Mouse (Mus musculus) liver, embryonic 16.5 days (tissue): Measurements from ENCODE around the gene Trappc2l. TPM values are rescaled to one million over a fixed set of nuclear protein-coding genes. Genes with fewer than 3 reads are reported as not detected.
A peak's percentile ranks its signal among the peaks of the same experiment; 100 is the strongest.

Experiments used
- ATAC-seq: fragments of 200-750 bp; cut with Nextera tagmentation; 2 replicates; pipeline ENCODE4 v1.8.0; 2017; ENCODE audit warnings: low read depth, mild to moderate bottlenecking, moderate number of reproducible peaks, moderate library complexity
- H3K27ac ChIP-seq: fragments of 300-500 bp; sonication (generic); 2 replicates; pipeline ENCODE4 v1.5.1; 2014; ENCODE audit warnings: mild to moderate bottlenecking, low read length
- H3K27me3 ChIP-seq: fragments of 300-500 bp; sonication (generic); 2 replicates; pipeline ENCODE4 v1.6.1; 2014; ENCODE audit warnings: low read depth, low read length, mixed read lengths; ENCODE audit not compliant: control insufficient read depth, insufficient read depth
- H3K36me3 ChIP-seq: fragments of 300-500 bp; sonication (generic); 2 replicates; pipeline ENCODE4 v1.6.1; 2014; ENCODE audit warnings: mild to moderate bottlenecking; ENCODE audit not compliant: control insufficient read depth, insufficient read depth
- H3K4me1 ChIP-seq: fragments of 300-500 bp; sonication (generic); 2 replicates; pipeline ENCODE4 v1.6.1; 2014; ENCODE audit warnings: low read depth, low read length, mixed read lengths; ENCODE audit not compliant: control insufficient read depth
- H3K4me2 ChIP-seq: fragments of 300-500 bp; sonication (generic); 2 replicates; pipeline ENCODE4 v1.6.1; 2014; ENCODE audit warnings: low read depth, low read length, mixed read lengths
- H3K4me3 ChIP-seq: fragments of 300-500 bp; sonication (generic); 2 replicates; pipeline ENCODE4 v1.5.1; 2014; ENCODE audit warnings: low read depth, mild to moderate bottlenecking, low read length
- H3K9ac ChIP-seq: fragments of 300-500 bp; sonication (generic); 2 replicates; pipeline ENCODE4 v1.6.1; 2014; ENCODE audit warnings: low read depth, low read length
- H3K9me3 ChIP-seq: fragments of 300-500 bp; sonication (generic); replicated peaks from 2 replicates; pipeline ENCODE4 v1.6.1; 2016; ENCODE audit warnings: low read length; ENCODE audit not compliant: control insufficient read depth
- WGBS: fragments of 180-500 bp; shearing (Covaris S2); extraction: QIAGEN DNeasy Blood & Tissue Kit; methylation state at CpG from one replicate; pipeline ENCODE4 v1.1.7; 2014; ENCODE audit not compliant: insufficient replicate concordance; 5-methylcytosine and 5-hydroxymethylcytosine counted together
- polyA plus RNA-seq: library from polyadenylated mRNA; unstranded; fragments of >200 nt; fragmentation: Nextera tagmentation; extraction: Ambion mirVana; gene quantifications from 2 replicates; pipeline ENCODE4 v1.2.1, GENCODE M21; 2015

Gene Trappc2l
- polyA plus RNA-seq, 1 experiment from 2014 or later: 22.8 TPM

- Histone ChIP-seq H3K27me3 (no peaks in the 10 kb centered on the region), H3K4me2 (peak overlapping the region; percentile 77), H3K4me3 (peak overlapping the region; percentile 68), H3K27ac (peak overlapping the region; percentile 76), H3K9me3 (no peaks in the 10 kb centered on the region), H3K9ac (peak overlapping the region; percentile 70), H3K4me1 (peaks cover 55% of the 10 kb centered on the region), H3K36me3 (peaks cover 18% of the 10 kb centered on the region)
- peak; percentile 1; the same call in 1 of the 2 replicates for ATAC-seq
- 4% methylated on average over 21 of the region's 21 CpGs for WGBS
These were observed 35.4 kb upstream of the Trappc2l start for GRCm38 (mm10) chr8:122575735-122576647.

GRCm38 (mm10) chr8:122576648-122577022, 34.8 kb upstream of the Trappc2l start, which contains the start of gene Aprt:
TSS of gene Aprt (minus strand) at chr8:122576909.
- WGBS: under 1% methylated on average over 39 of the region's 39 CpGs
- H3K4me3 ChIP-seq: peak within 1 kb of the TSS; percentile 68
- peak within 1 kb of the TSS; percentile 76 for H3K27ac ChIP-seq
- no peaks in the 10 kb centered on the region for H3K9me3 ChIP-seq
- peak within 1 kb of the TSS; percentile 70 for H3K9ac ChIP-seq
- peaks cover 50% of the 10 kb centered on the region for H3K4me1 ChIP-seq
- ATAC-seq: peak; percentile 88
- H3K4me2 ChIP-seq: peak within 1 kb of the TSS; percentile 77
- H3K27me3 ChIP-seq: no peaks in the 10 kb centered on the region
- H3K36me3 ChIP-seq: peaks cover 12% of the 10 kb centered on the region

- WGBS: 57% methylated on average over 10 of the region's 10 CpGs
These were observed 34.3 kb upstream of the Trappc2l start for GRCm38 (mm10) chr8:122577116-122577515.

GRCm38 (mm10) chr8:122579196-122579595, 32.2 kb upstream of the Trappc2l start:
- Histone ChIP-seq H3K4me1 (peaks cover 29% of the 10 kb centered on the region), H3K36me3 (no peaks in the 10 kb centered on the region), H3K9me3 (no peaks in the 10 kb centered on the region), H3K27ac (no peak overlapping the region), H3K27me3 (no peaks in the 10 kb centered on the region), H3K9ac (no peak overlapping the region), H3K4me2 (no peak overlapping the region), H3K4me3 (no peak overlapping the region)
- ATAC-seq: no peak
- WGBS: 71% methylated on average over 7 of the region's 7 CpGs

More at GRCm38 (mm10) chr8:122577116-122577515, 34.3 kb upstream of the Trappc2l start:
- Histone ChIP-seq H3K4me1 (peaks cover 47% of the 10 kb centered on the region), H3K9me3 (no peaks in the 10 kb centered on the region), H3K4me2 (peak overlapping the region; percentile 77; the same call in 1 of the 2 replicates), H3K36me3 (peaks cover 7% of the 10 kb centered on the region), H3K9ac (no peak overlapping the region), H3K27ac (no peak overlapping the region), H3K27me3 (no peaks in the 10 kb centered on the region), H3K4me3 (peak overlapping the region; percentile 68)
- ATAC-seq: no peak

GRCm38 (mm10) chr8:122580926-122581325, 30.5 kb upstream of the Trappc2l start:
- Histone ChIP-seq H3K9me3 (no peaks in the 10 kb centered on the region), H3K27me3 (no peaks in the 10 kb centered on the region), H3K4me3 (no peak overlapping the region), H3K27ac (no peak overlapping the region), H3K4me1 (peaks cover 16% of the 10 kb centered on the region), H3K9ac (no peak overlapping the region), H3K36me3 (no peaks in the 10 kb centered on the region), H3K4me2 (no peak overlapping the region)
- 64% methylated on average over 14 of the region's 15 CpGs for WGBS
- no peak for ATAC-seq

GRCm38 (mm10) chr8:122584981-122585380, 26.5 kb upstream of the Trappc2l start:
- Histone ChIP-seq H3K27ac (no peak overlapping the region; the same call in 1 of the 2 replicates), H3K27me3 (no peaks in the 10 kb centered on the region), H3K4me2 (no peak overlapping the region), H3K4me3 (no peak overlapping the region), H3K36me3 (no peaks in the 10 kb centered on the region), H3K9ac (no peak overlapping the region), H3K4me1 (peaks cover 5% of the 10 kb centered on the region), H3K9me3 (no peaks in the 10 kb centered on the region)
- no peak for ATAC-seq
- 70% methylated on average over 9 of the region's 9 CpGs for WGBS

- Histone ChIP-seq H3K9ac (no peak overlapping the region), H3K4me3 (no peak overlapping the region), H3K27me3 (no peaks in the 10 kb centered on the region), H3K9me3 (no peaks in the 10 kb centered on the region), H3K27ac (no peak overlapping the region; the same call in 1 of the 2 replicates), H3K36me3 (no peaks in the 10 kb centered on the region), H3K4me1 (peaks cover 5% of the 10 kb centered on the region), H3K4me2 (no peak overlapping the region)
- 45% methylated on average over 14 of the region's 14 CpGs for WGBS
- peak; percentile 51 for ATAC-seq
These were observed 26.0 kb upstream of the Trappc2l start for GRCm38 (mm10) chr8:122585411-122585891.

GRCm38 (mm10) chr8:122586171-122586570, 25.3 kb upstream of the Trappc2l start:
- Histone ChIP-seq H3K4me2 (no peak overlapping the region), H3K27me3 (no peaks in the 10 kb centered on the region), H3K9me3 (no peaks in the 10 kb centered on the region), H3K27ac (no peak overlapping the region), H3K4me1 (peaks cover 5% of the 10 kb centered on the region), H3K36me3 (no peaks in the 10 kb centered on the region), H3K4me3 (no peak overlapping the region), H3K9ac (no peak overlapping the region)
- no peak for ATAC-seq
- 72% methylated on average over 7 of the region's 7 CpGs for WGBS

- ATAC-seq: no peak
- H3K27ac ChIP-seq: no peak overlapping the region
- H3K4me2 ChIP-seq: no peak overlapping the region
These were observed 24.7 kb upstream of the Trappc2l start for GRCm38 (mm10) chr8:122586749-122587148.

More at GRCm38 (mm10) chr8:122586749-122587148, 24.7 kb upstream of the Trappc2l start:
- H3K9ac ChIP-seq: no peak overlapping the region
- H3K4me3 ChIP-seq: no peak overlapping the region
- H3K4me1 ChIP-seq: peaks cover 5% of the 10 kb centered on the region
- no peaks in the 10 kb centered on the region for H3K9me3 ChIP-seq
- WGBS: 70% methylated on average over 9 of the region's 10 CpGs
- no peaks in the 10 kb centered on the region for H3K36me3 ChIP-seq
- no peaks in the 10 kb centered on the region for H3K27me3 ChIP-seq
